Mouse (Mus musculus) heart, adult 2 months (tissue): ENCODE measurements around the gene Rin2. TPM values are rescaled to one million over a fixed set of nuclear protein-coding genes. Genes with fewer than 3 reads are reported as not detected.
A peak's percentile ranks its signal among the peaks of the same experiment; 100 is the strongest.

ENCODE experiments used
- DNase-seq, 2 experiments: peaks; one replicate each; pipeline ENCODE4 v3.0.0; 2021
- H3K27ac ChIP-seq: fragments of 200-600 bp; 2 replicates; pipeline ENCODE4 v1.8.1; 2022
- H3K27me3 ChIP-seq: fragments of 200-500 bp; 2 replicates; pipeline ENCODE4 v1.6.1; 2012; ENCODE audit warnings: mild to moderate bottlenecking, low read length, inconsistent platforms, mixed read lengths; ENCODE audit not compliant: control insufficient read depth, insufficient read depth
- H3K36me3 ChIP-seq: fragments of 200-500 bp; 2 replicates; pipeline ENCODE4 v1.6.1; 2012; ENCODE audit warnings: low read length, inconsistent platforms; ENCODE audit not compliant: control insufficient read depth, insufficient read depth
- H3K4me1 ChIP-seq: fragments of 200-500 bp; 2 replicates; pipeline ENCODE4 v1.6.1; 2011; ENCODE audit warnings: low read length; ENCODE audit not compliant: control insufficient read depth, insufficient read depth
- H3K4me3 ChIP-seq: fragments of 200-600 bp; 2 replicates; pipeline ENCODE4 v1.8.1; 2022
- H3K79me2 ChIP-seq: fragments of 200-500 bp; replicated peaks from 2 replicates; pipeline ENCODE4 v1.6.1; 2012; ENCODE audit warnings: mild to moderate bottlenecking, inconsistent platforms, low read length, moderate library complexity, mixed read lengths; ENCODE audit not compliant: control insufficient read depth, insufficient read depth
- H3K9ac ChIP-seq: fragments of 200-500 bp; 2 replicates; pipeline ENCODE4 v1.6.1; 2012; ENCODE audit warnings: low read depth, mild to moderate bottlenecking, control low read depth, inconsistent platforms, low read length, mixed read lengths
- CTCF ChIP-seq: fragments of 200-600 bp; IDR thresholded peaks from 2 replicates; pipeline ENCODE4 v1.8.1; 2022; ENCODE audit warnings: antibody characterized with exemption, mild to moderate bottlenecking, moderate library complexity
- EP300 ChIP-seq: fragments of 200-500 bp; IDR thresholded peaks from 2 replicates; pipeline ENCODE4 v1.6.1; 2011; ENCODE audit warnings: low read depth, low read length, control low read depth; ENCODE audit not compliant: insufficient read depth
- POLR2A ChIP-seq: fragments of 200-500 bp; IDR thresholded peaks from 2 replicates; pipeline ENCODE4 v1.6.1; 2011; ENCODE audit warnings: mild to moderate bottlenecking, low read depth, low read length, control low read depth; ENCODE audit not compliant: insufficient read depth
- WGBS: fragments of 180-500 bp; shearing (Covaris S2); methylation state at CpG from one replicate; pipeline ENCODE4 v1.1.7; 2018; 5-methylcytosine and 5-hydroxymethylcytosine counted together
- intact Hi-C: fragments of 180-260 bp; cut with DNase I; formaldehyde crosslinking; loops from one replicate; pipeline ENCODE4 v1.15.1; 2025
- polyA plus RNA-seq: library from polyadenylated mRNA; depleted of rRNA; stranded (reverse); fragments of >200 nt; gene quantifications from 2 replicates; pipeline ENCODE4 v1.2.3, GENCODE M21; 2012
- total RNA-seq, 2 experiments: library from RNA; stranded (reverse); gene quantifications; 2 replicates each; pipeline ENCODE4 v1.2.3; 2021

Rin2 gene
- total and polyA plus RNA-seq, 3 experiments: 9.0 to 20.2 (median 18.8) TPM

- TF ChIP-seq EP300 (no peak), CTCF (no peak), POLR2A (no peak)
- intact Hi-C loops: no loop called here
- H3K4me3 ChIP-seq: no peak overlapping the region
Observed at GRCm38 (mm10) chr2:145827930-145828329, 152.9 kb downstream of the Rin2 start.

DNA sequence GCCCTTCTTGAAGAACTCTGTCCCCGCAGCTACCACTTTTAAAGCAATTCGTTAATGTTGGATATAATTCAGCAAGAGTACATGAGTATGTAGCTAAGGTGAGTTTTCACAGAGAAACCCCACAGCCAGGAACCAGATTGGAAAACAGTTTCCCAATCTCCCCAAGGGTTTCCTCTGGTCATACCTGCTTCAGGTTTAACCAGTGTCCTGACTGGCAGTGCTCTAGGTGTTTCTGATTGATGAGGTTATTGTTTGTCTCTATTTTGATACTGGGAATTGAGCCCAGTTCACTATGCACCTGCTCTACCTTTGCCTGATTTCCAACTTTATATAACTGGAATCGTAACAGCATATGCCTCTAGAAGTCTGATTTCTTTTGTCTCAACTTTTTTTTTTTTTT, 153.6 kb downstream of the Rin2 start:
- no peak overlapping the region for H3K27ac ChIP-seq
- DNase-seq: no peak
- intact Hi-C loops: no loop called here
- H3K9ac ChIP-seq: no peak overlapping the region
- H3K4me1 ChIP-seq: peaks cover 13% of the 10 kb centered on the region
- H3K4me3 ChIP-seq: no peak overlapping the region
- H3K79me2 ChIP-seq: no peaks in the 10 kb centered on the region
- TF ChIP-seq EP300 (no peak), CTCF (no peak), POLR2A (no peak)
- peaks cover 13% of the 10 kb centered on the region for H3K36me3 ChIP-seq
- WGBS: 93% methylated on average over 3 of the region's 3 CpGs
- no peaks in the 10 kb centered on the region for H3K27me3 ChIP-seq

More at GRCm38 (mm10) chr2:145827930-145828329, 152.9 kb downstream of the Rin2 start:
- Histone ChIP-seq H3K36me3 (peaks cover 13% of the 10 kb centered on the region), H3K4me1 (peaks cover 11% of the 10 kb centered on the region), H3K27ac (no peak overlapping the region), H3K79me2 (no peaks in the 10 kb centered on the region), H3K27me3 (no peaks in the 10 kb centered on the region), H3K9ac (no peak overlapping the region)
- 73% methylated on average over 2 of the region's 2 CpGs for WGBS
- no peak for DNase-seq

- Histone ChIP-seq H3K4me1 (peaks cover 13% of the 10 kb centered on the region), H3K9ac (no peak overlapping the region), H3K27ac (no peak overlapping the region), H3K79me2 (no peaks in the 10 kb centered on the region), H3K36me3 (peaks cover 17% of the 10 kb centered on the region), H3K4me3 (no peak overlapping the region), H3K27me3 (no peaks in the 10 kb centered on the region)
- no peak for TF ChIP-seq CTCF
- no peak for TF ChIP-seq EP300
- no peak for TF ChIP-seq POLR2A
- WGBS: 74% methylated on average over 4 of the region's 4 CpGs
- intact Hi-C loops: no loop called here
- no peak for DNase-seq
Observed at GRCm38 (mm10) chr2:145829231-145829630, 154.2 kb downstream of the Rin2 start.

DNA sequence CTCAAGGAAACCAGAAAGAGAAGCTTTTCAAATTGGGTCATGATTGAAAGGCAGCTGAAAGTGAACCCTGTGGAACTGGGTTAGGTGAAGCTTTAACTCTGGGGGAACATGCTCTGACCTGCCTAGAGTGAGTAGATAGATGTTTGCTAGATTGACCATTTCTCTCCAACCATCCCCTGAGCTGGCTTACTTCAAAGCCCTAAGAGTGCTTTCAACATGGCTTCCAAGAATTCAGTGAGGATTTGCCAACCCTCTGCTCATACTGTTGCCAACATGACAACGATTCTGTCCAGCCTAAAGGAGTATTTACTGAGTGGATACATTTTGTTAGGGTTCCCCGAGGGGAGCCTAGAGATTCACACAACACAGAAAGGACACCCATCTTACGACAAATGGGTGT, 155.4 kb downstream of the Rin2 start:
- Histone ChIP-seq H3K9ac (no peak overlapping the region), H3K27ac (no peak overlapping the region; the same call in 1 of the 2 replicates), H3K4me1 (peaks cover 17% of the 10 kb centered on the region), H3K27me3 (no peaks in the 10 kb centered on the region), H3K4me3 (no peak overlapping the region), H3K79me2 (no peaks in the 10 kb centered on the region), H3K36me3 (peaks cover 20% of the 10 kb centered on the region)
- 68% methylated on average over 3 of the region's 3 CpGs for WGBS
- TF ChIP-seq POLR2A (no peak), CTCF (no peak)
- DNase-seq: no peak
- intact Hi-C loops: no loop called here

- intact Hi-C loops: no loop called here
- peak; percentile 62 to 80 for DNase-seq
- Histone ChIP-seq H3K9ac (peak overlapping the region; percentile 19), H3K4me3 (peak overlapping the region; percentile 30), H3K27me3 (no peaks in the 10 kb centered on the region), H3K4me1 (peaks cover 15% of the 10 kb centered on the region), H3K79me2 (no peaks in the 10 kb centered on the region), H3K27ac (peak overlapping the region; percentile 84), H3K36me3 (peaks cover 24% of the 10 kb centered on the region)
- TF ChIP-seq CTCF (no peak), POLR2A (0 out of 2 replicates have a peak, but pooled peaks have one; percentile 51)
- 23% methylated on average over 17 of the region's 17 CpGs for WGBS
Observed at GRCm38 (mm10) chr2:145831949-145832835, 157.2 kb downstream of the Rin2 start.

DNA sequence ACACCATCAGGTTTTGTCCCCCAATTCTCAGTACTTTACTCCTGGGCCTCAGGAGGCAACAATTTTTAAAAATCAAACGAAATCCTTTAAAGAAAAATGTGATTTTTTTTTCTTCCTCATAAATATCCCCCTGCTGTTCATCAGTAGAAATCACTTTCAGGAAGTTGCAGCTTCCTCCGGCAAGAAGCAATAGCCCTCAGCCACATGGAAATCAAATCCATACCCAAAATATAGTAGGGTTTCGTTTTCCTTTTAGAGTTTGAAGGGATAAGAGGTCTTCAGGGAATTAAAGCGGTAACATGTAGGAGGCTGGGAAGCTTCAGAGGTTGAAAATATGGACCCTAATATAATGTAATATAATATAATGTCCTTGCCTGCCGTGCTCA, 157.8 kb downstream of the Rin2 start:
- no peak for TF ChIP-seq EP300
- peak; percentile 60 for TF ChIP-seq CTCF
- Histone ChIP-seq H3K4me1 (peaks cover 13% of the 10 kb centered on the region), H3K9ac (no peak overlapping the region), H3K36me3 (peaks cover 24% of the 10 kb centered on the region), H3K79me2 (no peaks in the 10 kb centered on the region), H3K27ac (peak overlapping the region; percentile 84), H3K27me3 (no peaks in the 10 kb centered on the region), H3K4me3 (no peak overlapping the region; the same call in 1 of the 2 replicates)
- 26% methylated on average over 5 of the region's 5 CpGs for WGBS
- intact Hi-C loops: no loop called here
- DNase-seq: no peak
